Mouse (Mus musculus) erythroid progenitor cell, adult 5-6 weeks (primary cell): ENCODE results near the gene Tom1l2. TPM values are rescaled to one million over a fixed set of nuclear protein-coding genes. Genes with fewer than 3 reads are reported as not detected.

ENCODE experiments used
- ATAC-seq: replicated peaks from 2 replicates; pipeline ENCODE4 v1.8.0; 2016; ENCODE audit warnings: moderate number of reproducible peaks, mild to moderate bottlenecking, moderate TSS enrichment, inconsistent platforms; ENCODE audit not compliant: poor library complexity, low FRiP score, severe bottlenecking
- total RNA-seq, 2 experiments: library from RNA; stranded (forward) in 1 of 2; stranded (reverse) in 1 of 2; fragments of 150-400 nt in 1 of 2; fragments of 186-747, 209-891 nt in 1 of 2; gene quantifications; 2 replicates each; pipeline versions ENCODE4 v1.2.3 to v1.2.4; 2015 to 2017; ENCODE audit warnings: low replicate concordance in 2 of 2

The Tom1l2 gene
- total RNA-seq, 2 experiments from 2014 or later = 3.6 to 3.8 TPM

GRCm38 (mm10) chr11:60247753-60248550, 104.8 kb downstream of the Tom1l2 start:
- no peak for ATAC-seq

- ATAC-seq = no peak
Observed at GRCm38 (mm10) chr11:60246077-60246476, 106.6 kb downstream of the Tom1l2 start.

- ATAC-seq = no peak
Observed at GRCm38 (mm10) chr11:60244503-60245143, 108.1 kb downstream of the Tom1l2 start.

- ATAC-seq = no peak
Observed at GRCm38 (mm10) chr11:60240509-60240908, 112.2 kb downstream of the Tom1l2 start.

- ATAC-seq = no peak
Observed at GRCm38 (mm10) chr11:60235351-60235750, 117.4 kb downstream of the Tom1l2 start.

GRCm38 (mm10) chr11:60233235-60233634, 119.5 kb downstream of the Tom1l2 start:
- no peak for ATAC-seq

- ATAC-seq = no peak
Observed at GRCm38 (mm10) chr11:60232441-60233058, 120.2 kb downstream of the Tom1l2 start.

- no peak for ATAC-seq
Observed at GRCm38 (mm10) chr11:60231951-60232350, 120.8 kb downstream of the Tom1l2 start.

GRCm38 (mm10) chr11:60231326-60231725, 121.4 kb downstream of the Tom1l2 start:
- ATAC-seq = no peak

- no peak for ATAC-seq
Observed at GRCm38 (mm10) chr11:60230512-60230911, 122.2 kb downstream of the Tom1l2 start.

GRCm38 (mm10) chr11:60229821-60230220, 122.9 kb downstream of the Tom1l2 start:
- ATAC-seq = no peak

- ATAC-seq = no peak
Observed at GRCm38 (mm10) chr11:60228525-60228924, 124.2 kb downstream of the Tom1l2 start.

GRCm38 (mm10) chr11:60225874-60226273, 126.8 kb downstream of the Tom1l2 start:
- ATAC-seq = no peak

GRCm38 (mm10) chr11:60224676-60225075, 128.0 kb downstream of the Tom1l2 start:
- no peak for ATAC-seq

GRCm38 (mm10) chr11:60222469-60223236, 130.1 kb downstream of the Tom1l2 start, which contains the start of gene Srebf1:
TSS of gene Srebf1 (minus strand) at chr11:60222581.
- peak; percentile 47 for ATAC-seq

GRCm38 (mm10) chr11:60222085-60222468, 130.6 kb downstream of the Tom1l2 start:
- ATAC-seq = no peak

GRCm38 (mm10) chr11:60221425-60221824, 131.3 kb downstream of the Tom1l2 start:
- ATAC-seq = no peak

- ATAC-seq = peak; percentile 86
Observed at GRCm38 (mm10) chr11:60220291-60220804, 132.4 kb downstream of the Tom1l2 start.

- ATAC-seq = peak; percentile 21; the same call in 1 of the 2 replicates
Observed at GRCm38 (mm10) chr11:60219609-60220008, 133.1 kb downstream of the Tom1l2 start.

GRCm38 (mm10) chr11:60217467-60217866, 135.2 kb downstream of the Tom1l2 start:
- ATAC-seq = no peak
